Mouse (Mus musculus): ENCODE data around the gene Hk1.

DNA sequence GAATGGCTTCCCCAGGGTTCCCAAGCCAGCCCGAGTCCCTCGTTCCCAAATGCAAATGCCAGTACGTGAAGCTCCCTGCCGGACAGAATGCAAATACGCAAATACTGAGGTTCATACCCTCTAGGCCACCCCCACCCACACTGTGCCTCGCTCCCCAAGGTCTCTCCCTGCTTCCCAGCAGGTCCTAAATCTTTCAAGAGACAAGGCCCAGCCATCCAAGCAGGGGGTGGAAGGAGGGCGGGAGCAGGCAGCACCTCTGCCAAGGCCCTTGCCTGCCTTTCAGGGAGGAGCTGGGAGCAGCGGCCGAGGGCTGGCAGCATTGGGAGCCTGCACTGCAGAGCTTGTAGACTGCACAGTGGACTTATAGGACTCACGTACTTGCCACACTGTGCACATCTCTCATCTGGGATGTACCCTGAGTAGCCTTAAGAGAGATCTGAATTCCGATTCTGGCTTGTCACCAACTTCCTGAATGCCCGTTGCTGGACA, 127.7 kb downstream of the Hk1 start, which contains the start of gene Tacr2:
- no peak for TF ChIP-seq CTCF (IDR thresholded peaks at IDR 0.05; ENCODE audit: borderline replicate concordance, insufficient read depth, low read length)
- TF ChIP-seq POLR2A (IDR thresholded peaks at IDR 0.05; ENCODE audit: low read depth, low read length), result no peak

Data from embryonic fibroblast, embryonic 13.5 days (primary cell).